Mouse (Mus musculus): Measurements from ENCODE around the gene Hspg2.

DNA sequence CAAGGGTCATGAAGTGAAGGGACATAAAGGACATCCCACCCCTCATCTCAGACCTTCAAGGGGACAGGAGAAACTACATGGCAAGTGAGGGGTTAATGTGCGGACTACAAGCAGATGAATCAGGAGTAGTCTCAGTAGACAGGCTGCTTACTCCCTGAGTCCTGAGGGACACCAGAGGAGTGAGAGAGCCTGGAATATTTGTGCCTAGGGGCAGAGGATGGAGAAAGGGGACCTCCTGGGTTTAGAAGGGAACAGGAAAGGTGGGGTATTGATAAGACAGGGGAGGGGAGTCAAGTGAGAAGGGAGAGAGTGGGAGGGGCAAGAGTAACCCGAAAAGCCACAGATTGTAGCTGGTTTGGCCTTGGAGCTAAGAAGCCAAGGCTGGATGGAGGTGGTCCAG lies 19.9 kb upstream of the Hspg2 start:
- TF ChIP-seq POLR2AphosphoS5 (IDR thresholded peaks at IDR 0.05; ENCODE audit: insufficient replicate concordance, low read depth, low read length) = no peak
- no peak for TF ChIP-seq CTCF (IDR thresholded peaks at IDR 0.05; ENCODE audit: low read depth, low read length)
- TF ChIP-seq GATA1 (IDR thresholded peaks at IDR 0.05; ENCODE audit: borderline replicate concordance, low read length) = no peak
